Mouse (Mus musculus): ENCODE results near the gene Sema3g. TPM values are rescaled to one million over a fixed set of nuclear protein-coding genes. Genes with fewer than 3 reads are reported as not detected.
A peak's percentile ranks its signal among the peaks of the same experiment; 100 is the strongest.

Gene Sema3g
- total and polyA plus RNA-seq, 2 experiments from 2014 or later = 0.90 to 12.7 TPM

DNA sequence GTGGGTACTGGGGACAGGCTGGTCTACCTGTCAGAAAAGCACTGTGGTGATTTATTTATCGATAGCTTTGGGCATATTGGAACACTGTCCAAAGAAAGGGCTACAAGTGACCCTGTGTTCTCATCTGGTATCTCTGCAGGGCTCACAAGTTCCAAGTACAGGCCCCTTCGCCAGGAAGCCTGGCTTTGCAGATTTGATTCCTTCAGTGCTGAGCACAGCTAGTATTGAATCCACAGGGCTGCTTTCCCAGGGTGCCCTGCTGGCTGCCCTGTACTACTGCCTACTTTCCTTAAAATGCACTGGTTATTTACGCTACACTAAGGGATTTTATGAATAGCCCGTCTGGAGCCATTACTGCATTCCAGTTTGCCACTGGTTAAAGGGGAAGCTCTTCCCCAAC, 36.1 kb upstream of the Sema3g start:
- Histone ChIP-seq H3K4me3 (ENCODE audit: low read depth, low read length) (no peak overlapping the region), H3K9ac (replicated peaks; ENCODE audit: low read depth, low read length) (no peak overlapping the region), H3K27ac (ENCODE audit: low read depth) (no peak overlapping the region), H3K4me2 (ENCODE audit: low read depth, low read length) (no peak overlapping the region), H3K4me1 (ENCODE audit: control insufficient read depth, insufficient read depth) (0 out of 2 replicates have a peak, but pooled peaks cover 2% of the 10 kb centered on the region), H3K36me3 (replicated peaks; ENCODE audit: control insufficient read depth, insufficient read depth, low read length) (peaks cover 96% of the 10 kb centered on the region), H3K27me3 (ENCODE audit: control insufficient read depth, insufficient read depth, low read length) (no peaks in the 10 kb centered on the region), H3K9me3 (replicated peaks; ENCODE audit: control insufficient read depth, low read length) (no peaks in the 10 kb centered on the region)
- TF ChIP-seq CTCF (IDR thresholded peaks at IDR 0.05; ENCODE audit: low read depth) = no peak
- no peak for TF ChIP-seq EP300 (IDR thresholded peaks at IDR 0.05; ENCODE audit: low read depth)
- WGBS = 72% methylated on average over 4 of the region's 4 CpGs
- no peak for DNase-seq (ENCODE audit: low spot score)
- ATAC-seq (ENCODE audit: insufficient read depth, low read depth) = no peak

DNA sequence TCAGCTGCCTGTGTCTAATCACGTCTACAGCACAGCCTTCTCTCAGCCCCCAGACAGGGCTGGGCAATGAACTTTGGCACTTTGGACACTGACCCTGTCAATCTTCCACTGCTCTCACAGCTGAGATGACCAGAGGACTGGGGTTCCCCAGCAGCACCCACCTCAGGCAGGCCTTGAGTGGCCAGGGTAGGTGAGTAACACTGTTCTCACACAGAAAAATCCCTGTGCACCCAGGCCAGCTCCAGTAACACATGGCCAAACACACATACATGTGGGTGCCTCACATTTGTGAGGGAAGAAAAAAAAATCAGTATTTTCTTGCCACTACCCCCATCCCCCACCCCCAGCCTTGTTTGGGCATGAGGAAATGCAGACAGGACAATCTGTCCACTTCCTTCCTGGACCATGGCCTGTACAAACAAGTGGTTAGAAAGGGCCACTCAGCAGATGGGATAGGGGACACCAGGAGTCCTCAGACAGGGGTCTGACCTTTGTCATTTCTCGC, 34.8 kb upstream of the Sema3g start:
- ATAC-seq (ENCODE audit: insufficient read depth, low read depth) = no peak
- 60% methylated on average over 2 of the region's 2 CpGs for WGBS
- Histone ChIP-seq H3K9me3 (replicated peaks; ENCODE audit: control insufficient read depth, low read length) (no peaks in the 10 kb centered on the region), H3K27ac (ENCODE audit: low read depth) (peak overlapping the region; percentile 51), H3K4me2 (ENCODE audit: low read depth, low read length) (no peak overlapping the region), H3K4me3 (ENCODE audit: low read depth, low read length) (no peak overlapping the region), H3K27me3 (ENCODE audit: control insufficient read depth, insufficient read depth, low read length) (no peaks in the 10 kb centered on the region), H3K9ac (replicated peaks; ENCODE audit: low read depth, low read length) (no peak overlapping the region), H3K36me3 (replicated peaks; ENCODE audit: control insufficient read depth, insufficient read depth, low read length) (peaks cover 96% of the 10 kb centered on the region), H3K4me1 (ENCODE audit: control insufficient read depth, insufficient read depth) (peaks cover 9% of the 10 kb centered on the region; the same call in 1 of the 2 replicates)
- DNase-seq (ENCODE audit: low spot score) = no peak
- TF ChIP-seq EP300 (IDR thresholded peaks at IDR 0.05; ENCODE audit: low read depth) (no peak), CTCF (IDR thresholded peaks at IDR 0.05; ENCODE audit: low read depth) (no peak)

DNA sequence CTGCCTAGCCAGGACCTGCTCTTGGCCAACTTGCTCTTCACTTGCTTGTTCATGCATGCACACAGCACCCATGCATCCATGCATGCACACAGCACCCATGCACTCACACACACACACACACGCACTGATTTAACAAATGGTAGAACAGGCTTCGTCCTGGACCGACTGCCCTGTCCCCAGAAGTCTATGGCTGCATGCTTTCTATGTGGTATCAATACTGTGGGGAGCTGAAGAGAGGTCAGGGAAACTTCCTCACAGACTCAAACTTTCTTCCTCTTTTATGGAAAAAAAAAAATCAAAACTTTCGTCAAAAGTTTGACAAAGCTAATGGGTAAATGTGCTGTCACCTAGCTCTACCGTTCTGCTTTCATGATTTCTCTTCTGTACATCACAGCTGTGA, 34.1 kb upstream of the Sema3g start:
- no peaks in the 10 kb centered on the region for H3K9me3 ChIP-seq (replicated peaks; ENCODE audit: control insufficient read depth, low read length)
- DNase-seq (ENCODE audit: low spot score) (no peak), ATAC-seq (ENCODE audit: insufficient read depth, low read depth) (no peak)
- H3K36me3 ChIP-seq (replicated peaks; ENCODE audit: control insufficient read depth, insufficient read depth, low read length) = peaks cover 98% of the 10 kb centered on the region
- H3K9ac ChIP-seq (replicated peaks; ENCODE audit: low read depth, low read length) = no peak overlapping the region
- H3K4me2 ChIP-seq (ENCODE audit: low read depth, low read length) = no peak overlapping the region
- H3K27me3 ChIP-seq (ENCODE audit: control insufficient read depth, insufficient read depth, low read length) = no peaks in the 10 kb centered on the region
- no peak overlapping the region for H3K4me3 ChIP-seq (ENCODE audit: low read depth, low read length)
- peak overlapping the region; percentile 51 for H3K27ac ChIP-seq (ENCODE audit: low read depth)
- peaks cover 12% of the 10 kb centered on the region; the same call in 1 of the 2 replicates for H3K4me1 ChIP-seq (ENCODE audit: control insufficient read depth, insufficient read depth)
- WGBS = 75% methylated on average over 5 of the region's 5 CpGs
- TF ChIP-seq CTCF (IDR thresholded peaks at IDR 0.05; ENCODE audit: low read depth) (no peak), EP300 (IDR thresholded peaks at IDR 0.05; ENCODE audit: low read depth) (no peak)

DNA sequence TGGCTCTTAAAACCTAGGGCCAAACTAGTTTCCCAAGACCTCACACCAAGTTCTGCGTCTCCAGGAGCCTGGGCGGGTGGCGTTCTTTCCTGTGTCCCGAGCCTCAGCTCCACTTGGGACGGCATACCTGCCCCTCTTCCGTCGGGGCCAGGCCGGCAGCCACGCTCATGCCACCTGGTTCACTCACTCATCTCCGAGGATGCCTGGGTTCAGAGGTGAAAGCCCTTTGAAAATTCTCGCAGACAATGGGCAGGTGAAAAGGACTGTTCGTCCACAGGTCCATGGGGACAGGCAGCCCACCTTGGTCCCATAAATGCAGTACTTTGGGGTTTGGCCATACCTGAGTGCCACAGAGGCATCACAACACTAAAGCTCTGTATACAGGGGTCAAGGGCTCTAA, 33.5 kb upstream of the Sema3g start:
- no peak overlapping the region for H3K4me3 ChIP-seq (ENCODE audit: low read depth, low read length)
- H3K9me3 ChIP-seq (replicated peaks; ENCODE audit: control insufficient read depth, low read length) = no peaks in the 10 kb centered on the region
- TF ChIP-seq CTCF (IDR thresholded peaks at IDR 0.05; ENCODE audit: low read depth) = no peak
- no peak for TF ChIP-seq EP300 (IDR thresholded peaks at IDR 0.05; ENCODE audit: low read depth)
- ATAC-seq (ENCODE audit: insufficient read depth, low read depth) (no peak), DNase-seq (ENCODE audit: low spot score) (no peak)
- H3K4me2 ChIP-seq (ENCODE audit: low read depth, low read length) = no peak overlapping the region
- H3K27ac ChIP-seq (ENCODE audit: low read depth) = peak overlapping the region; percentile 22; the same call in 1 of the 2 replicates
- peaks cover 98% of the 10 kb centered on the region for H3K36me3 ChIP-seq (replicated peaks; ENCODE audit: control insufficient read depth, insufficient read depth, low read length)
- H3K27me3 ChIP-seq (ENCODE audit: control insufficient read depth, insufficient read depth, low read length) = no peaks in the 10 kb centered on the region
- no peak overlapping the region for H3K9ac ChIP-seq (replicated peaks; ENCODE audit: low read depth, low read length)
- WGBS = 85% methylated on average over 12 of the region's 12 CpGs
- peaks cover 15% of the 10 kb centered on the region; the same call in 1 of the 2 replicates for H3K4me1 ChIP-seq (ENCODE audit: control insufficient read depth, insufficient read depth)

- Histone ChIP-seq H3K9ac (replicated peaks; ENCODE audit: low read depth, low read length) (0 out of 2 replicates have a peak overlapping the region, but pooled peaks have one; percentile 11), H3K4me3 (ENCODE audit: low read depth, low read length) (no peak overlapping the region), H3K27ac (ENCODE audit: low read depth) (peak overlapping the region; percentile 48), H3K4me2 (ENCODE audit: low read depth, low read length) (no peak overlapping the region), H3K9me3 (replicated peaks; ENCODE audit: control insufficient read depth, low read length) (no peaks in the 10 kb centered on the region), H3K36me3 (replicated peaks; ENCODE audit: control insufficient read depth, insufficient read depth, low read length) (peaks cover 100% of the 10 kb centered on the region), H3K27me3 (ENCODE audit: control insufficient read depth, insufficient read depth, low read length) (no peaks in the 10 kb centered on the region), H3K4me1 (ENCODE audit: control insufficient read depth, insufficient read depth) (peaks cover 20% of the 10 kb centered on the region)
- peak; percentile 18; the same call in 1 of the 2 replicates for ATAC-seq (ENCODE audit: insufficient read depth, low read depth)
- 30% methylated on average over 4 of the region's 4 CpGs for WGBS
- no peak for DNase-seq (ENCODE audit: low spot score)
- no peak for TF ChIP-seq CTCF (IDR thresholded peaks at IDR 0.05; ENCODE audit: low read depth)
- TF ChIP-seq EP300 (IDR thresholded peaks at IDR 0.05; ENCODE audit: low read depth) = no peak
Observed at GRCm38 (mm10) chr14:31186656-31187055, 31.0 kb upstream of the Sema3g start.

- Histone ChIP-seq H3K4me3 (ENCODE audit: low read depth, low read length) (no peak overlapping the region), H3K4me1 (ENCODE audit: control insufficient read depth, insufficient read depth) (peaks cover 32% of the 10 kb centered on the region), H3K27me3 (ENCODE audit: control insufficient read depth, insufficient read depth, low read length) (no peaks in the 10 kb centered on the region), H3K36me3 (replicated peaks; ENCODE audit: control insufficient read depth, insufficient read depth, low read length) (peaks cover 95% of the 10 kb centered on the region), H3K4me2 (ENCODE audit: low read depth, low read length) (no peak overlapping the region), H3K9me3 (replicated peaks; ENCODE audit: control insufficient read depth, low read length) (no peaks in the 10 kb centered on the region), H3K27ac (ENCODE audit: low read depth) (peak overlapping the region; percentile 72), H3K9ac (replicated peaks; ENCODE audit: low read depth, low read length) (no peak overlapping the region)
- TF ChIP-seq EP300 (IDR thresholded peaks at IDR 0.05; ENCODE audit: low read depth) (no peak), CTCF (IDR thresholded peaks at IDR 0.05; ENCODE audit: low read depth) (no peak)
- ATAC-seq (ENCODE audit: insufficient read depth, low read depth) = peak; percentile 43; the same call in 1 of the 2 replicates
- no peak for DNase-seq (ENCODE audit: low spot score)
- WGBS = 26% methylated on average over 6 of the region's 6 CpGs
Observed at GRCm38 (mm10) chr14:31188771-31189181, 28.9 kb upstream of the Sema3g start.

Measured in heart, postnatal 0 days (tissue).